Mouse (Mus musculus) T-cell, adult 2 months (primary cell): ENCODE results near the gene Lsmem1.
"Not testable (repeated sequence)": the region's sequence is repeated elsewhere in the genome, so short reads cannot be mapped to it uniquely, and the experiment has no call there.

Source experiments
- DNase-seq: peaks from one replicate; pipeline ENCODE4 v3.0.0; 2022; ENCODE audit warnings: low spot score

The Lsmem1 gene

GRCm38 (mm10) chr12:40214888-40215876, 15.9 kb upstream of the Lsmem1 start:
- DNase-seq, result no peak

DNA sequence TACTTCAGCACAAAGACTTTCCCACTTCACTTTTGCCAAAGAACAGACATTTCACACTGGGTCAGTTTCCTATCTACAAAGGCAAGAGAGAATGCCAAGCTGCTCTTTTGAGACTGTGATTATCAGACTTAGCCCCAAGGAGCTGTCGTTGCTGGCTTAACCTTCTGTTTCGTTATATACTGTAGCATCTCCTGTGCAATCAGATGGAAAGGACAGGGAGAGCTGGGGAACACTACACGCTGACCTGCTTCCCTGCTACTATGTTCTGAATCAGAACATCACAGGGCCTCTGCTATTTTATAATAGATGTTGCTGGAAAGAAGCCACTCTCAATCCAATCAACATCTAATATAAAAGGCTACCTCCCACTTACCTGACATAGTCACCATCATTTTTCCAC, 9.8 kb upstream of the Lsmem1 start:
- no peak for DNase-seq

DNA sequence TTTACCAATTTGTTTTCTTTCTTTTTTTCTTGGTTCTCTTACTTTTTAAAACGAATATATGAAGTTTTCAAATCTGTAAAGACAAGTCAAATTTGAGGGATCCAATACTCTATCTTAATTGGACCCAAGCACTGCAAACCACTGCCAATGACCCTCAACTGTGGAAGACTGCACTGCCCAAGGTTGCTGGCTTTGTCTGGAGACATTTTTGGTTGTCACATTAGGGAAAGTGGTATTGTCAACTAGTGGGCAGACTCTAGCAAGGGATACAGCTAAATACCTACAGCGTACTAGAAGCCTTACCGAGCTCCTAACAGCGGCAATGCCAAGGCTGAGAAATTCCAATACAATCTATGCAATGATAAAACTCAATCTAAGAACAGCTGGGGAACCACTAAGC, 8.6 kb upstream of the Lsmem1 start:
- DNase-seq, result no peak

DNA sequence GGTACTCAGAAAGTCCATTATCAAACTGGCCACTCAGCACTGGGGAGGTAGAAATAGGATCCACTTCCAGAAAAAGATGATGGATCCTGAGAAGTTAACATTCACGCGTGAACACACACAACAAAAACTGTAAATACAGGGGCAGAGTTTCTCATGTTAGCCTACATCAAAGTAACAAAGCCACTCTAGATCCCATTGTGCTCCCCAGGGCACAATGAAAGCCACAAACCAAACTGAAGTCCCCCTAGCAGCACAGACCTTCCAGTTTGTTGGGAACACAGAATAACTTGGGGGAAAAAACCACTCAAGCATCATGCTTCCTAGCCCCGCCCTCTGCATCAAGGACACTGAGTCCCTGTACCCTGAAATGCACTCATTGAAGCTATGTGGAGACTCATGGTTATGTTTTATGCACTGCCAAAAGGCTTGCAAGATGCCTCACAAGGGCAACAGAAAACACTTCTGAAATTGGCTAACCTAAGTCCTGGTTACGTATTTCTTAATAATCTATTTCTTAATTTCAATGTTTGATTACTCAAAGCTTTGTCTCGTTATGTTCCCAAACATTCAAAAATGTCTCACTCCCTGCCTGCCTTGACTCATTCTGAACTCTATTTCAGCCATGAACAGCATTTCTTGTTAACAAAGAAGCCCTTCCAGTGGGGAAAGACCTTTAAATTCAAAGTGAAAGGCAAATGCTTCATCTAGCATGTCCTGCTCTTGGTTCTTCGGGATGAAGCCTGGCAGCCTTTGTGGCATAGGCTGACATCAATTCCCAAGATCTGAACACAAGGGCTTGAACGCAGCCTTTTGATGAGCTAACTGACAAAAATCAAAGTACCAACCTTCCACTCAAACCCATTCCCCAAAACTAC, 3.1 kb upstream of the Lsmem1 start:
- no peak for DNase-seq

DNA sequence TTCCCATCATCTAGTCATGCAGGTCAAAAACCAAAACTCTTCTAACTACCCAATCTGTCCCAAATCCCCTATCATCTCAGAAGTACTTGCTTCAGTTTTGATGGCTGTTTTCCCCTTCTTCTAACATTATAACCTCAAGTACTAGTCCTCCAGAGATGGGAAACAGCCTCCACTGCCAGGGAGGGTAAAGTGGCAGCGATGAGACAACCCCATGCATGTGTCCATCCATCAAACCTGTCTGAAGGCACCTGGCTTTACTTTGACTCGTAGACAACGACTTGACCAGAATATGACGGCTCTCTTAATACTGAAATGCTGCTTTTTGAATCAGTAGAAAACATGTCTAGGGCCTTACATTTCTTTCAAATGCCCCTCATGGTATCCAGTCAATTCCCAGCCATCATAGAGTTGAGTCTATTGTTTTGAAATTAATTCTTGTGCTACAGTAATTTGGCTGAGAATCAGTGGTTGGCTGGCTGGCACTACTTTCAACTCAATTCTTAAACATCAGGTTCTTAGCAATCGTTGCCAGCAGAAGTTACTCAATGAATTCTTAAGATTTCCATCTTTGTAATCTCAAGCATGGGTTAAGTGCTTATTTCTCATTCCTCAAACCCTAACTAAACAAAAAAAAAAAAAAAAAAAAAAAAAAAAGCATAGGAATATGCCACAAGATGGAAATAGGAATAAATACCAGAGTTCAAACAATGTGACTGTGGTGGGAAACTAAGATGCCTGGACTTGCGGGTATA, 1.4 kb upstream of the Lsmem1 start:
- DNase-seq, result no peak

GRCm38 (mm10) chr12:40199795-40200402, 609 bp upstream of the Lsmem1 start:
- peak; percentile 66 for DNase-seq

DNA sequence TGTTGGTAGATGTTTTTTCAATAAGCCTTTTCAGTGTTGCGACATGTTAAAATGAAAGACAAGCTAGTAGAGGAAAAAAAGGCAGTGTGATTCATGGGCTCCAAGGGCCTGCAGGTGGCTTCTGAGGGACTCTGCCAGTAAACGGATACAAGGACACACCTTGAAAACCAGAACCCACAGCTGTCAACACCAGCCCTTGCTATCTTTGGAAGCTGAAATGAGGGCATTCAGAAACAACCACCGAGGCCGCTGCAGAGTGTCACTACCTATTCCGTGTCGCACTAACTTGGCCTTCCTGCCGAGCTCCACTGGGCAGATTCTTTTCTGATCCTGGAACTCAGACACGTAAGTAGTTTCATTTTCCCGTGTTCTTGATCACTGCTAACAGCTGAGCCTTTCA, 863 bp downstream of the Lsmem1 start:
- peak; percentile 32 for DNase-seq

DNA sequence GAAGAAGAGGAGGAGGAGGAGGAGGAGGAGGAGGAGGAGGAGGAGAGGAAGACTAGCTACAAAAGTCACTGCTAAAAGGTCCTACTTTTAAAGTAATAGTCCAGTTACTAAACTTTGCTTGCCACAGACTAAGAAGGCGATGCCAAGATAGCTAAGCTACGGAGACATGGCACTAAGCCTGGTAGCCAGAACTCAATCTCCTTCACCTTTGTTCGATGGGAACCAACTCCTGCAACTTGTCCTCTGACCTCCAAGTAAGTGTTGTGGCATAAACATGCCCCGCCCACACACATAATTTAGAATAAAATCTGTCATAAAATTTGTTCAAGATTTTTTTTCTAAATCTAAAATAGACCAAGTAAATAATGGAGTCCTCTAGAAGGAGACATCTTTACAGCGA, 1.3 kb downstream of the Lsmem1 start:
- DNase-seq, result no peak

- no peak for DNase-seq
Observed at GRCm38 (mm10) chr12:40197511-40197910, 1.8 kb downstream of the Lsmem1 start.

GRCm38 (mm10) chr12:40185474-40185873, 13.8 kb downstream of the Lsmem1 start:
- DNase-seq, result no peak

DNA sequence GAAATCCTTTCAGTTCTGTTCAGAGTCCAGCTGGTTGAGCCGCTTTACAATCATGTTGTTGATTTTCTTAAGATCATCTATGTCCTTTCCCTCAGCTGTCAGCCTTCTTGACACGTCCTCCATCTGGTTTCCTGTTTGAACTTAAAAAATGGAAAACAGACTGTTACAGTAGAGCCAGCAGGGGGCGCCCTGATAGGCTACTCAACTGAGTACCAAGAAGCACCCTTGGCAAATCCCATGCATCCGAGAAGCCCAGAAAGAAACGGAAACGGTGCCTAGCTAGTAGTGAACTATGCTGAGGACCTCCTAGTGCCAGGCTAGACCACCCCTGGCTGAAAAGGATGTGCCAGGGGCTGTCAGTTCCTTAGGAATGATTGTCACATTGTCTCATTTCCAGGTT, 22.2 kb downstream of the Lsmem1 start:
- DNase-seq, result peak; percentile 30

- no peak for DNase-seq
Observed at GRCm38 (mm10) chr12:40176158-40176557, 23.1 kb downstream of the Lsmem1 start.

GRCm38 (mm10) chr12:40175171-40175570, 24.1 kb downstream of the Lsmem1 start:
- DNase-seq, result not testable (repeated sequence)

DNA sequence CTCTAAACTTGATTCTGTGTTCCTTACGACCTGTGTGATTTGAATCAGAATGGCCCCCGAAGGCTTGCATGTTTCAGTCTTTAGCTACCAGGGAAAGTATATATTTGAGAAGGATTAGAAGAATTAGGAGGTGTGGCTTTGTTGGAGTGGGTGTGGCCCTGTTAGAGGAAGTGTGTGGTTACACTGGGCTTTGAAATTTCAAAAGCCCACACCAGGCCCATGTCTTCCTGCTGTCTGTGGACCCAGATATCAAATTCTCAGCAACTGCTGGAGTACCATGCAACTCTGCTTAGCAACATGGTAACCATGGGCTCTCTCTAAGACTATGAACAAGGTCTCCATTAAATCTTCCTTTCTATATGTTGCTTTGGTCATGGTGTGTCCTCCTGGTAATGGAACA, 27.7 kb downstream of the Lsmem1 start:
- no peak for DNase-seq

- DNase-seq, result no peak
Observed at GRCm38 (mm10) chr12:40169675-40170074, 29.6 kb downstream of the Lsmem1 start.

- DNase-seq, result peak; percentile 8
Observed at GRCm38 (mm10) chr12:40164621-40165020, 34.7 kb downstream of the Lsmem1 start.

DNA sequence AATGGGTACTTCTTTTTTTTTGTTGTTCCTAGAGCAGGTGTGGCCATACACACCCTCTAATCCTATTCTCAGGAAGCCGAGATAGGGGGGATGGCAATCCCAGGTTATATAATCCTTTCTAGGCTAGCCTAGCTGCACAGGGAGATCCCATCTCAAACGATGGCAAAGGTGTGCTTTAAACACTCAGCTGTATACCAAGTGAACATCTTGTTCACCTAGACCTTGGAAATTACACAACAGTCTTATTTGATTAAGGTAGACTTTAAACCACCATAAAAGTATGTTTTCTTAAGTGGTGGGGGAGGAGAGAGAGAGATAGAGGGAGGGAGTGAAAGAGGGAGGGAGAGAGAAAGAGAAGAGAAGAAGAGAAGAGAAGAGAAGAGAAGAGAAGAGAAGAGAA, 38.5 kb downstream of the Lsmem1 start:
- DNase-seq, result no peak

DNA sequence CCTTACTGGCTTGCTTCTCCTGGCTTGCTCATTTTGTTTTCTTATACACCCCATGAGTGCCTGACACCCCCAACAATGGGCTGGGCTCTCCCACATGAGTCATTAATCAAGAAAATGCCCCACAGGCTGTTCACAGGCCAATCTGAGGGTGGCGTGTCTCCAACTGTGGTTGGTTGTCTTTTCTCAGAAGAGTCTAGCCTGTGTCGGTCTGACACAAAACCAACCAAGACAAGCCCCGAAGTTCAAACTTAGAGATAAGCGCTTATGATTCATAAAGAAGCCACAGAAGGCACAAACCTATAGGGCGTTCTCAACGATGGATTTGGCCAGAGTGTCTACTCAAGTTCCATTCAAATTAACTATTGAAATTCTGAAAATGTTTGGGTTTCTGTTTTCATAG, 45.1 kb downstream of the Lsmem1 start:
- DNase-seq, result no peak

DNA sequence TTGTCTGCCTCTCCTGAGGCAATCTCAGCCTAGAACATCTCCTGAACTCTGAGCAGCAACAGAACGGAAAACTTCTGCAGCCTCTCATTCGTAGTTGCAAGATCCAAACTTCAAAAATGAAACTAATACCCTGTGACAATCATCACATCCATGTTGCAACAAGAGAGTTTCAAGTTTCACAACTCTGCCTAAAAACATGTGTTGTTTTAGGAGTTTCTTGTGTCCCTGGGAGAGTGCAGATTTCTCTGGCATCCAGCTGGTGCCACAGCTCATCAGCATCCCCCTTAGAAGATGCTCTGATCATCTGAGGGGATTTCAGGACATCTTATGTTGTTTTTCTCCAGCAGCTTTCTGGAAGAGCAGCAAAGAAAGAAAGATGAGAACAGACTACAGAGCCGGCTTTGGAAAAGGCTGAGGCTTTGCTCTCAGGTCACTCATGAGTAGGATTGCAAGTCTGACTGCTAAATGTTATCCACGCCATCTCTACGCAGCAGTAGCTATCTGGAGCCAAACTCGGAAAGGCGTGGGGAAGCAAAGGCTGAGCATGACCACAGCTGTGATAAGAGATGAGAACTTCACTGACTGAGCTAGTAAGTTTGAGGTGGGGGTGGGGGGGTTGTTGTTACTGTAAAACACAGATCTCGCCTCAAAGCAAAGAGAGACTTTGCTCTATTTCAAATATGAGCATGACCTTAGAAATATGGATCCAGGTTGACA, 46.8 kb downstream of the Lsmem1 start:
- DNase-seq, result no peak

- no peak for DNase-seq
Observed at GRCm38 (mm10) chr12:40147319-40147718, 52.0 kb downstream of the Lsmem1 start.

DNA sequence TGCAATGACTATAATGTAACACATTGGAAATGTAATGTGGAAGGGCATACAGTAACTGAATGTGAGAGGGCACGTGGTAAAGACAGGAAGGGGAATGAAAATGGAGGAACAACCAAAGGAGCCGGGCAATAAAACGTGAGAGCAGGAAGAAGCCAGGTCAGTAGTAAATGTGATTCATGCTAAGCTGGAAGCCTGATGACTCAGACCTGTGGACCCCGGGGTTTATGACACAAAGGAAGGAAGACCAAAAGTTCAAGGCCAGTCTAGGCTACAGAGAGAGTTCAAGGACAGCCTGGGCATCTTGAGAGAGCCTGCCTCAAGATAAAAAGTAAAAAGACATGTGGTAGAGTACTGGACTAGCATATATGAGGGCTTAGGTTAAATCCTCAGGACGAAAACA, 52.8 kb downstream of the Lsmem1 start:
- no peak for DNase-seq
